Mouse (Mus musculus): ENCODE data around the gene Cyp2w1. TPM values are rescaled to one million over a fixed set of nuclear protein-coding genes. Genes with fewer than 3 reads are reported as not detected.

Cyp2w1 gene
- total RNA-seq (2023): not detected

DNA sequence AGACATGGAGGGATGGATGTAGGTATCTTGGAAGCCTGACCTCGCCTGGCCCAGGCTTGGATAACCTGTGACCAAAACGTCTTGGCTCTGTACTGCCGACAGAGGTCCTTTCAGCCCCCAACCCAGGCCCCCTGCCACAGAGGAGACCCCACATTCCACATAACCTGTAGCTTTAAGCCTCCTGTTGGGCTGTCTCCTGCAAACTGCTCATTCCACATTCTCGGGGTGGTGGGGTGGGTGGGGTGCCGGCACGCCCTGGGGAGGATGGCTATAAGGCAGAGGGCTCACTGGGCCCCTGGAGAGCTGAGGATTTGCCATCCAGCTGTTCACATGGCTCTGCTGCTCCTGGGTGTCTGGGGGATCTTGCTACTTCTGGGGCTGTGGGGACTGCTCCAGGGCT lies at the start of gene Cyp2w1:
Gene Cyp2w1 (plus strand): TSS at position 301 of the 400 bp plus-strand sequence.

DNA sequence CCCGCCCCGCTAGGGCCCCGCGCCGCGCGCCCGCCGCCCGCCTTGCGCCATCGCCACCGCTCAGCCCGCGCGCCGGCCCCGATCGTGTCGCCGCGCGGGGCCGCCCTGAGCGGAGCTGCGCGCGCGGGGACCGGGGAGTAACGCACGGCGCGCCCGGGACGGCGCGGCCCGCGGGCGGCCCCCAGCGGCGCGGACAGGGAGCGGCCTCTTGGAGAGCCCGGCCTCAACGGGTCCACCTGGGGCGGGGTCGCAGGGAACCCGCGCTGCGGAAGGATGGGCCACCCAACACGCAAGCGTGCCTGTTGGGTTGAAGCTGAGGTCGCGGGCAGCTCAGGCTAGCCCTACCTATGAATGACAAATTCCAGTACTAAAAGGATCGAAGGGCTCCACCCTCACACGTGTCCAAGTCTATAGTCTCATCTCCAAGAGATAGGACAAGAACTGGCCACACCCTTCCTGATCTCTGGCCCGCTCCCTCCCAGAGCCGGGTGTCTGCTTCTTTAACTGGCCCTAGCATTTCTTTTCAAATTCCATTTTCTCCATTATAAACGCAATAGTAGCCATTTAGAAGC lies 26.9 kb upstream of the Cyp2w1 start, which contains the start of gene Adap1:
Gene Adap1 (minus strand): TSS at position 228 of the 572 bp plus-strand sequence.

DNA sequence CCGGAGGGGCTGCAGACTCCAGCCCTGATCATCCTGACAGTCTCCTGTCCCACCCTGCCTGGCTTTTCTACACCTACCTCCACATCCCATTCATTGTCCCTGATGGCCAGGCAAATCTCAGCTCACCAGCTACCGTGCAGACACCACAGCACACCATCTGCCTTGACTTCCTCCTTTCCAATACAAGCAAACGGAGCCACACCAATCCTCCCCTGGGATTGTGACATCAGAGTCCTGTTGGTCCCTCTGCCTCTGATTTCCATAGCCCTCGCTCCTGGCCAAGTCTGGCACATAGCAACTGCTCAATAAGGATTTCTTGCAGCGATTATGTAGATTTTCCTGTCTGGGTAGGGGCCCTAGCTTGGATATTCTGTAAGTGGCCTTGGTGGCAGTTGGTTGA lies 1.3 kb upstream of the Cyp2w1 start, which contains the start of gene Cox19:
Gene Cox19 (minus strand): TSS at position 285 of the 400 bp plus-strand sequence.

GRCm38 (mm10) chr5:139377468-139378270 lies 25.3 kb downstream of the Cyp2w1 start, which contains the start of gene Gpr146:
Gene Gpr146, plus strand, starts transcription at chr5:139377697.

GRCm38 (mm10) chr5:139404801-139405401 lies 52.5 kb downstream of the Cyp2w1 start, which contains the start of gene C130050O18Rik:
Gene C130050O18Rik, plus strand, starts transcription at chr5:139405280.

Other genes starting within 250 kb of the Cyp2w1 start
- 1.5 TPM for gene Prkar1b, start 202.6 kb upstream of the Cyp2w1 start, total RNA-seq (2023)
- gene Dnaaf5, start 202.4 kb upstream of the Cyp2w1 start, total RNA-seq (2023): 16.7 TPM
- 68.0 TPM for gene Sun1, start 152.0 kb upstream of the Cyp2w1 start, total RNA-seq (2023)
- gene Get4, start 100.3 kb upstream of the Cyp2w1 start, total RNA-seq (2023): 46.6 TPM
- 3.9 TPM for gene Adap1, start 27.0 kb upstream of the Cyp2w1 start, total RNA-seq (2023)
- gene Cox19, start 1.2 kb upstream of the Cyp2w1 start, total RNA-seq (2023): 21.9 TPM
- 20.5 TPM for gene Gpr146, start 25.1 kb downstream of the Cyp2w1 start, total RNA-seq (2023)
- 0.70 TPM for gene C130050O18Rik, start 52.7 kb downstream of the Cyp2w1 start, total RNA-seq (2023)
- gene Gper1, start 70.5 kb downstream of the Cyp2w1 start, total RNA-seq (2023): not detected
- 2.2 TPM for gene 3110082I17Rik, start 107.9 kb downstream of the Cyp2w1 start, total RNA-seq (2023)
- 129 TPM for gene Zfand2a, start 131.9 kb downstream of the Cyp2w1 start, total RNA-seq (2023)
- not detected for gene Uncx, start 190.9 kb downstream of the Cyp2w1 start, total RNA-seq (2023)